Mouse (Mus musculus): Measurements from ENCODE around the gene Prune1.

DNA sequence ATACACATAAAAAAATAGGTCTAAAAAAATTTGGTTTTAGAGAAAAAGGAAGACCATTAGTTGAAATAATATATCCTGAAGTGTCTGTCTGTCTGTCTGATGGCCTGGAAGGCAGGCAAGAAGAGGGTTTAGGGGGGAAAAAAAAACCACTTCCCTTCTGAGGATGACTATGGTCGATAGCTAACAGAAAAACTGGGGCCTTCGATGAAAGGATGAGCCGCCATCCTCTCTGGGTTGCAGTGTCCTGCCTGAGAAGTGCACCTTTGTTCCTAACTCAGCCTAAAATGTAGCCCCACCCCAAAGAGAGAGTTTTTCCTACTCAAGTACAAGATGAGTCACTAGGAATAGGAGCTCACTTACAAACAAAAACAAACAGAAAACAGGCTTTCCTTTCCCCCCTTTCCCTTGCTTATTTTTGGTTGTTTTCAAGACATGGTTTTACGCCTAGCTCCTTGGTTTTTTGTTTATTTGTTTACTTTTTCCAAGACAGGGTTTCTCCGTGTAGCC, 5.4 kb downstream of the Prune1 start:
- no peak for TF ChIP-seq POLR2A (IDR thresholded peaks at IDR 0.05; ENCODE audit: borderline replicate concordance, extremely low read depth, low read depth, low read length)
- TF ChIP-seq CTCF (IDR thresholded peaks at IDR 0.05; ENCODE audit: insufficient read depth, low read length): no peak

All from lung, adult 2 months (tissue).